Mouse (Mus musculus) inflammation-experienced regulatory T-cells, adult 16 weeks (primary cell): ENCODE data around the gene Ctla4. TPM values are rescaled to one million over a fixed set of nuclear protein-coding genes. Genes with fewer than 3 reads are reported as not detected.

ENCODE experiments used
- polyA plus RNA-seq: library from polyadenylated mRNA; unstranded; fragments of 100-300 nt; shearing (Covaris generic); gene quantifications from one replicate; pipeline ENCODE4 v1.2.1, GENCODE M21; 2017

Ctla4 gene
- polyA plus RNA-seq = 404 TPM

DNA sequence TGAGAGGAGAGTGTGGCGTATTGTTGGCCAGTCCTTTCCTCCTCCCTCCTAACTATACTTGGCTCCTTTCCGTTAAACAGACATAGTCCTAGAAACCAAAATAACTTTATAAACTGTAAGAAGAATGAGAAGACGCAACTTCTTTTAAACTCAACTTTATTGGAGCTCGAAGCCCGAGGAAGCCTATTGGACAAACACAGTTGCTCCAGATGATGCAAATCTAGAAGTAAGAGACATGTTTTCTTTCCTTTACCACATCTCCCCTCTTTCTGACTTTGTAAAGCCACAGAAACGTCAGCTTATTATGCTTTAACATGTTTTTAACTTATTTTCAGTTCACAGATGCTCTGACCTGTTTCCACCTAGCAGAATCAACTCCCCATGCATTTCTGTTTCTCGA is at the start of gene Ctla4:
Gene Ctla4 (plus strand): TSS at position 20 of the 400 bp plus-strand sequence.

Other genes starting within 250 kb of the Ctla4 start
- 232 TPM for gene Cd28, start 170.2 kb upstream of the Ctla4 start, polyA plus RNA-seq
- 332 TPM for gene Icos, start 90.9 kb downstream of the Ctla4 start, polyA plus RNA-seq